Mouse (Mus musculus): ENCODE data around the gene Nr6a1.

The Nr6a1 gene

DNA sequence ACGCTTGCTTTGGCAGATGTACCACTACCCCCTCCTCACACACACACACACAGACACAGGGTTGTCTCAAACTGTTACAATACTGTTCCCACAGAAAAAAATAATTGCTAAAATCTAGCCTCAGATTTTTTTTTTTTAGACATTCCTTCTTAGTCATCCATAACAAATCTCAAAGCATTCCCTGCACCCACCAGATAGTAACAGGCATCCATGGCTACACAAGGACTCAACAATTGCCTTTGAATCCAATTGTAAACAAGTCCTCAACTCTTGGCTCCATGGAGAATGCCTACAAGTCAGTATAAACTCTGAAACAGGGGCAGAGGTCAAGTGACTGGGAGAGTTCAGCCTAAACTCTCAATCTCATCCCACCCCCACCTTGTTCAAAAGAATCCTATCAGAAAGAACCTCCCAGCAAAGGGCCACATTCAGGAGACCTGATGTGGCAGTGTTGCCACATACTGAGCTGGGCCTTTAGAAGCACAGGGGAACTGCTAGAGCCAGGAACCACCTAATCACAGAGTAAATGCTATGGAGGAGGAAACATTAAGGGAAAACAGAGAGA, 52.9 kb downstream of the Nr6a1 start:
- DNase-seq (ENCODE audit: low read depth): peak; percentile 32

DNA sequence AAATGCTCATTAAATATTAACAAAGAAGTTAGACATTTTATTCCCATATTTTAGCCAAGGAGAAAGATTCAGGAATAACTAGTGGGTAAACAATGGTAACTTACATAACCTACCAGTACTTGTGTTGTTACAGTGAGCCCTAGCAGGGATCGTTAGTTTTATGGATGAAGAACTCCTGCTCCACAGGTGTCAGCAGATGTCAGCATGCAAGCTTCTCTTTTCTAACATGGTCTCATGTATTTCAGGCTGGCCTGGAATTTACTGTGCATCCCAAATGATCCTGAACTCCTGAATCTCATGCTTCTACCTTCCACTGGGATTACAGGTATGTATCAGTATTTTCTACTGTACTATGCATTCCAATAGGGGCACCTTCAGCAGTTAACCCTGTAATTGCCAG, 54.8 kb downstream of the Nr6a1 start:
- no peak for DNase-seq (ENCODE audit: low read depth)

DNA sequence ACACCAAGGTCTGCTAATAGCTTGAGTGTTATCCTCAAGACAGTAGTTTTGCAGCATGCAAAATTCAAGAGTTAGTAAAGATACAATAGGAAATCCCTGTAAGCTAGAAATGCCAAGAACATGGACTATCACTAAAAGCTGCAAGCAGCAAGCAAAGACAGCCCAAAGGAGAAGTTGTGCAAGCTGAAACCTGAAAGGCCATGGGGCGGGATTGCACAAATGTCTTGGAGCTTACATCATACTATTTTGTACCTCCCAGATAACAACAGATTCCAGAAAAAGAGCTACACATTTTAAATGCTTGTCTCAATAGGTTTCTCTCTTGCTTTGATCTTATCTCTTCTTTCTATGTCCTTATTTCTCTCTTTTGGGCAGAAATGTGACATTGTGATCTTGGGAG, 60.8 kb downstream of the Nr6a1 start:
- DNase-seq (ENCODE audit: low read depth): peak; percentile 73

DNA sequence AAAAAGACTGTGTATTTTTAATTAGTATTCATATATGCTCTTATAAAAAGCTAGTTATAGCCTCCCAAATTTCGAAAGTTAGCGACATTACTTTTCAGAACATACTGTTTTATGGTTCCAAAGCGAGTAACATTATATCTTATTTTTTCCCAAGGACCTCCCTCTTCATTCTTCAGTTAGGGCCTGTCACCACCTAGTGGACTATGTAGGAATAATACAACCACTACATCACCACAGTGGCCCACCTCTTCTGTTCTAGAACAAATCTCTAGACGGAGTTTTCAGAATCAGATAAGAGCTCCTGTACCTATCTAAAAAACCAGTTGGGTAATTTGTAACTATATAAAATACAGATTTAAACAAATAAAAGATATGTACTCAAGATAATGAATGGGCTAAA, 63.5 kb downstream of the Nr6a1 start:
- peak; percentile 83 for DNase-seq (ENCODE audit: low read depth)

DNA sequence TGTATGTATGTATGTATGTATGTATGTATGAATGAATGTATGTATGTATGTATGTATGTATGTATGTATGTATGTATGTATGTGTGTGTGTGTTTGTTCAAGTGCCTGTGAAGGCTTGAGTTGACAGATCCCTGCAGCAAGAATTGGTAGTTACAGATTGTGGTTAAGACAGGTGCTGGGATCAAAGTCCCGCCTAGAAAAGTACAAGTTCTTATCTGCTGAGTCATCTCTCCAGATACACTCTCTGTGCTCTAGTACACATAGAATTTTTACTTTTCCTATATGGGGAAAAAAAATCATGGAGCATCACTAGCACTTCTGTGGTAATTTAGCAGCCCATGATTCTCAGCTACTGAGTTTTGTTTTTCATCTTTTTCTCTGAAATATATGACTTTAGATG, 75.7 kb downstream of the Nr6a1 start:
- DNase-seq (ENCODE audit: low read depth): no peak

DNA sequence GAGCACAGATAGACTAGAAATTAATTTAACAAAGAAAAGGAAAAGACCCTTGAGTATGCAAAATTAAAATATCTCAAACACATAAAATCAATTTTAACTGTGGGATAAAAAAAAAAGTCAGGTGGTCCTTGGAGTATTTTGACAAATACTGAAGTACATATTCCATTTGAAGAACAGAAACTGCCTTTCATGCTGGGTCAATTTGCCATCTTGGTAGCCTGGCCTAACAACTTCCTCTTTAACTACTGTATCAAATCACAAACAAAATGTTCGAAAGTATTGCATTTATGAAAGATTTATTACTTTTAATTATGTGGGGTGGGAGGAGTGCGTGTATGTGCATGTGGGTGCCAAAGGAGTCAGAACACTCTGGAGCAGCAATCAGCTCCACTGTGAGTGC, 81.2 kb downstream of the Nr6a1 start:
- no peak for DNase-seq (ENCODE audit: low read depth)

DNA sequence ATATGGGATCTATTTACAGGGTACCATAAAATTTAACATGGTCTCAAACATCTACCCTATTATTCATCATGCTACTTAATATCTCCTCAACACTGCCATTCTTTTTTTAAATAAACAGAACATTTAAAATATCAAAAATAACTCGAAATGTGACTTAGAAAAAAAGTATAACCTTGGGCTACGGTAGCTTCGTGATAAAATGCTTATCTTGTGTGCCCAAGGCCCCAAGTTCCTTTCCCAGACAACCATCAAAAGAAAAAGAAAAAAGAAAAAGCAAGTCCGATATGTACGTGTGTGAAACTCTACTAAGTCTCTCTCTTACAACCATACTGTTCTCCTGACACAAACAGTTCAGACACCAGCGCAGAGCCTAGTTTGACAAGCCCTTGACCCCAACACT, 92.0 kb downstream of the Nr6a1 start:
- no peak for DNase-seq (ENCODE audit: low read depth)

DNA sequence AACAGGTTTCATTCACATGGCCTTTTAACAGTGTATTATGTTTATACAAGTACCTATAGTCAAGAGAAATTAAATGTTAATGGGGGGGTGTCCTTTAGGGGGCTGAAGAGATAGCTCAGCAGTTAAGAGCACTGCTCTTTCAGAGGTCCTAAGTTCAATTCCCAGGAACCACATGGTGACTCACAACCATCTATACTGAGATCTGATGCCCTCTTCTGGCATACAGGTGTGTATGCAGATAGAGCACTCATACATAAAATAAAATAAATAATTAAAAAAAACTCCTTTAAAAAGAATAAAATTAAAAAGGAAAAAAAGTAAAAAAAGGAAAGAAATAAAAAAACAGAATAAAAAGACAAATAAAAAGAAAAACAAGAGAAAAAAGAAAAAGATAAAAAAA, 95.5 kb downstream of the Nr6a1 start:
- DNase-seq (ENCODE audit: low read depth): peak; percentile 25

DNA sequence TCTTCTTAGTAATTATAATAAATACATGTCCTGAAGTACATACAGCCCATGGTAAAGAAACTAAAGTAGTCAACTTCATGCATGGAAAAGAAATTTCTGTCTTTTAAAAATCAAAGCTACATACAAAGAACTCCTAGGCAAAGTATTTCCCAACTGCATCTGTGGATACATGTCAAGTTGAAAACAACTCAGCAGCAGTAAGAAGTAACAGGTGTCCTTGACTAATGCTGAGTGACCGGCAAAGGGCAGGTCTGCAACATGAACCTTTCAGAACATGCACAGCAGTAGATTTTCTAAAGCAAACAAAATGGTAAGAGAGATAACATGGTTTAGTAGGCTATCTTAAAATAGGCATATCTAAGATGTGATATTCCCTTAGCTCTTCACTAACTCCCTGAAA, 98.0 kb downstream of the Nr6a1 start:
- DNase-seq (ENCODE audit: low read depth): no peak

DNA sequence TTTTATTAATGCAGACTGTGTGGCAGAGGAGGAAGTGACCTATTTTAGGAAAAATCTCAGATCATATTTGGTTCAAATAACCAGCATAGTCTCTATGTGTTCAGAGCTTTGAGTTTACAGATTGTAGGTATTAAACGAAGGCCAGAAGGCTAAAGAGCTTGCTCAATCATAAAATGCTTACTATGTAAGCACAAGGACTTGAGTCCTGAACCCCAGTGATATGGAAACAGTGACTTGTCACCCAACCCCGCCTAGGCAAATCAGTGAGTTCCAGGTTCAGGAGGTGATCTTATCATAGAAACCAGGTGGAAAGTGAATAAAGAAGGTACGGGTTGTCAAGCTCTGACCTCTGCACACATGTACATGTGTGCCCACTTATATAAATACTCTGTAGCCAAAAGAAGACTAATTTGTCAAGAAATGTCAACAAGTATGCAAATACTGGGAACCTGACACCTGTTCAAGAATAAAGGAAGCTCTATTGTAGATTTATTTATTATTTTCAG, 99.6 kb downstream of the Nr6a1 start:
- no peak for DNase-seq (ENCODE audit: low read depth)

DNA sequence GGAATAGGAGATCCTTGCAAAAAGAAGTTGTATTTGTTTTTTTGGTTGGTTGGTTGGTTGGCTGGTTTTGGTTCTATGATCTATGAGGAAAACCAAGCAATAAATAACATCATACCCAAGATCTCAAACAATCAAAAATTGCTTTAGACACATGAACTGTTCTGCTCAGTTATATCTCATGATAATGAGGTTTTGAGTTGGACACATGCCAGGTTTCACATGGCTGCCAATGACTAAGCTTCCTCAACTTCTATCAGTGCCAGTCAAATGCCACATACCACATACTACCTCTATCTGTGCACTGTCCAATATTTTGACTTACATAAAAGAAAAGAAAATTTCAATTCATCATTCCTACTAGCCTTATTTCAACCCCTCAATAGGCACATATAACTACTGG, 101.3 kb downstream of the Nr6a1 start:
- peak; percentile 65 for DNase-seq (ENCODE audit: low read depth)

DNA sequence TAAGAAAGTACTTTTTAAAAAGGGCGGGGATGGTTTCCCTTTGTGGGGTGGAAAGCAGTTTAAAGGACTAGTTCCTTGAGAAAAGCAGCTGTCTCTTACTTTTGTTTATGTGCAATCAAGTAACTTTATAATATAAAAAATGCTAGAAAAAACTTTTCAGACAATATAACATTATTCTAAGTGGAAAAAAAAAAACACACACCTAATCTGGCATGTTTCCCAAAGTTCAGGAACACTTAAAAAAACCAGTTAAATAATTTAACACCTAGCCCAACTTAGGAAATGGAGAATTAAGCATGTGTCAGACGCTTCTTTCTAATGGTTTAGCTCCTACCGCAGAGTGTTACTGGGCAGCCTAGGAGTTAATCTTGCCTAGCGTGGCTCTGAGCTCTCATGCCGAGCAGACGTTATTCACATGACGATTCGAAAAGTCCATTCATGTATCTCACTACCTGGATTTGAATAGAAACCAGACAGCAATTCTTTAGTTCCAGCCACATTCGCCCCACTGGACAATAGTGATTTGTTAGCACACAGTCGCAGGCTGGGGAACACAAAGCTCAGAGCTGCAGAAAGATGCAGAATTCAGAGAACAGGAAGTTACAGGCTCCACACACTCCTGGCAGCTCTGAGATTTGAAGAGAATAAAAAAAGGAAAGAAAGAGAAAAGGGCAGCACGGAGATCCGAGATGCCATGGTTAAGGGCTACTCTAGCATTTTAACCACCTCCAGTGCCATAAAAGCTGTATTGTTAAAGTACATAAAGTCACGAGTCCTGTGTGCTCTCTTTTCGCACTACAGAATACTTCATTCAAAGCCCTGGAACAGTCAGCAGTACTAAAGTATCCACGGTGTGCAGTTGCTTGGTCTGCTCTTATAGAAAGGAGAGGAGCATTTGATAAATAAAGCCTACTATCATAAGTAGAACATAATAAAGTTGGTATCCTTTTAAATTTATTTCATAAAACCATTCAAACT, 102.4 kb downstream of the Nr6a1 start:
- peak; percentile 48 for DNase-seq (ENCODE audit: low read depth)

DNA sequence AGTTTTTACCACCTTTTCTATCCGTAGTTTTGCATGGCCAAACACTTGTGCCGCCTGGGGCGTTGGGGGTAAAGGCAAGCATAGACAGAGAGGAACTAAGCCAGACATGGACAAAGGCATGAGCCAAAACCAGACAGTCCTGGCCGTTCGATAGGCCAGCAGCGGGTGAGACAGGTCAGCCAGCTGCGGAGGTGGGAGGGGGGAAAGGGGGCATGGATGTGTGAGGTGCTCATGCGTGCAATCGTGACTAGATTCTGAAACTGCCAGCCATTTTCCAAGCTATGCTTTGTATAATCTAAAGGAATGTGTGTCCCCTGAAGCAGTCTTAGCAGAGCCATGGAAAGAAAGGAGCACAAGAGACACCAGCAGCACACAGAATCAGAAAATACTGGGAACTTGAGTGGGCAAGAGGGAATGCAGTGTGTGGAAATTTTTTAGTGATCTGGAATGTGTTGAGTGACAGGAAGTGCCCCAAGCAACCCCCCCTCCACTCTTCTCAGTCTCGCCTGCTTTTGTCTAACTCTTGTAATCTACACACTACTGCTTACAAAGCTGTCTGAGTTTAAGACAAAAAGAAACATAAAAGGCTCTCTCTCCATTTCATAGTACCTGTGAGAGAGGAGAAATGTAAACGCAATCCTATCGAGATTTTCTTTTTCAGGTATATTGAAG, 103.4 kb downstream of the Nr6a1 start:
- peak; percentile 70 for DNase-seq (ENCODE audit: low read depth)

DNA sequence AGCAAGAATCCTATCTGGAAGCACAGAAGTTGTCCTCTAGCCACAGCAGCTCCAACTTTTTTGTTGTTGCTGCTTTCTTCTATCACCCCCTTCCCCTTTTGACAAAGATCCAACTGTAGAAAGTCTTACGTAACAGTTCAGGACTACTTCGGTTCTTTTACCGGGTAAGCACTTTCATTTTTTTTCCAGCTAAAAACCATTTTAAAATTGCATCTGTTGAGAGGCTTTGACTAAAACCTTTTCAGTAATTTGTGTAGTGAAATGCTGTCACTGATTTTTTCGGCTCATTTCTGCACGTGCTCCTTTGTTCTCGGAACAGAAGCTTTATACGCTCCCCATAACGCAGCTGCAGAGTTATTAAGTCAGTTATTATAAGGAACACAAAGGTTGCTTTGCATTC, 104.1 kb downstream of the Nr6a1 start:
- DNase-seq (ENCODE audit: low read depth): peak; percentile 69

DNA sequence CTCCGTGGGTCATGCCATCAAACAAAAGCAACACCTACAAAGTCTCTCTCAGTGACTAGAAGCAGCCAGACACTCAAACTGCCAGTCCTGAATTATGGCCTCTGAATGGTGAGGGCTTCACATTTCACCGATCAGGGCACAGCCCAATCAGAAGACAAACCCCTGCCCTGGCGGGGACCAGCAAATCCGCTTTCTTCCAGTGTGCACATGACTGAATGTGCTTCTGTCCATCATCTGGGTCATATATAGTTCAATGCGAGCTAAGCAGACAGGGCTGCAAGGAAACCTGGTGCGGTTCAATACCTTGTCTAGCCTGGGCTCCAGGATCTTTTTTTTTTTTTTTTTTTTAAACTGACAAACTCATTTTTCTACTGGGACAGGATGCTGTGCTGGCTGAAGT, 104.5 kb downstream of the Nr6a1 start:
- DNase-seq (ENCODE audit: low read depth): peak; percentile 76

DNA sequence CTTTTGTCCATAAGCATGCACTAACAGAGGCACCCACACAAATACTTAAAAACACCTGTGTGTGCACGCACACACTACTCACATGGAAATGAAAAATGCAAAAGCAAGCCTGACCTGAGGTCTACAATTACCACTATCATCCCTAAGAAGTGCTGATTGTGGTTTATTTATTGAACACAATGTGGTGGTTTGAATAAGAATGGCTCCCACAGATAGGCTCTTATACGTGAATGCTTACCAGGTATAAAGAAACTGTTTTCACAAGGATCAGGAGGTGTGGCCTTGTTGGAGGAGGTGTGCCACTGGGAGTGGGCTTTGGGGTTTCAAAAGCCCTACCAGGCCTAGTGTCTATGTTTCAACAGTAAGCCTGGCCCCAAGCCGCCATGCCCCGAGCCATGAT, 110.0 kb downstream of the Nr6a1 start:
- DNase-seq (ENCODE audit: low read depth): no peak

DNA sequence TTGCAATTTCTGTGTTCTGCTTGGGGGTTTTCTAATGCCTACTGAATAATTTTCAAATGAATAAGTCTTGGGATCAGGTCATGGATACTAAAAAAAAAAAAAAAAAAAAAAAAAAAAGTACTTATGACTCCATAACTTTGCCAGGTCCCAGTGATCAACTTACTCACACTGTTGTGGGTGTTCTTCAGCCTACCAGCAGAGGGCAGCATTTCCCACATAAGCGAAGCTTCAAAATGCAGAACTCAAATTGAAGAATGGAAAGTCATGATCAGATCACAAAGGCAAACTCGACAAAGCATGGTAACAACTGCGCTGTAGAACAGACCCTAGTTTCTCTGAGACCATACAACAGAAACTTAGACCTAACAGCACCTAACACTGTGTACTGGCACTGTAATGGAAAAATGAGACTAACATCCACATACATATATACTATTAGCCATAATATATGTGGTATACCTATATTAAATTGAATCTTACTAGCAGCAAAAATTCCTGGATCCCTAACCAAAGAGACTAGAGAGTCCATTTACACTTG, 130.3 kb downstream of the Nr6a1 start:
- DNase-seq (ENCODE audit: low read depth): peak; percentile 88

DNA sequence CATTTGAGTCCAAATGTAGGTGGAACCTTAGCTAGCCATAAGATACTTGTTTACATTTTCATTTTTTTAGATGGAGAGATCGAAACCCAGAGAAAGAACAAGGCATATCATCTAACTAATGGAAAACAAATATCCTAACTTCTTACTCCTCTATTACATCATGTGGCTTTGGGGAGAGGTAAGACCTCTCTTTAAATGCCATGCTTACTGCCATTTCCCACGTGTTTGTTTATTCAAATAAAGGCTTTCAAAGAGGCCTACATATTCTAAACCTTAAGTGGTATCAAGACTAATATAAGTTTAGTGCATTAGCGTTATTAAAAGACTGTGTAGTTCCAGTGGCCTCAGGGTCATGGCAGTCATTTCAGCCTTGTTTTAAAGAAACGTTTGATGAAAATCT, 140.2 kb downstream of the Nr6a1 start:
- DNase-seq (ENCODE audit: low read depth): no peak

DNA sequence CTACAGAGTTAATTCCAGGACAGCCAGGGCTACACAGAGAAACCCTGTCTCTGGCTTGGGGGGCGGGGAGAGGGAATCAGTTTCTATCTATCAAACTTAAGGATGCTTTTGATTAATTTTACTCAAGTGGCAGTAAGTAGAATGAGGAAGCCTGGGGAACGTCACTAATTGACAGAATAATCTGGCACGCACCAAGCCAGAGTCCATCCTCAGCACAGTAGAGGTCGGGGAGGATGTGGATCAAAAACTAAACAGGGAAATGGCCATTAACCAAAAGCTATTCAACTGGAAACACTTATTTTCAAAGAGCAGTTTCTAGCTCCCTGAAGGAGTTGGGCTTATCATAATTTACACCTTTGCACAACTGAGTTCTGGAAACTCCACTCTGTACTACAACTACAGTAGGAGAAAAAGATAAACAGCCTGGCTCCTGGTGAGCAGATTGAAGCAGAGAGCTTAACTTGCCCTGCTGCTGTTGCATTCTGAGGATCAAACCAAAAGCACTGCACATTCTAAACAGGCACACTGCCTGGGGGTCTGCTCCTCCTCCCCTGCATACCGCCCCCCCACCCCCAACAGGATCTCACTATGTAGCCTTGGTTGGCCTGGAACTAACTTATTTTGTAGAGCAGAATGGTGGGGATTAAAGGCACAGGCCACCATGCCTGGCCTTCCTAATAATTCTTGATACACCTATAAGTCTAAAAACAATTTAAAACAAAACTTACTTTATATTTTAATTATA, 141.1 kb downstream of the Nr6a1 start:
- DNase-seq (ENCODE audit: low read depth): no peak

DNA sequence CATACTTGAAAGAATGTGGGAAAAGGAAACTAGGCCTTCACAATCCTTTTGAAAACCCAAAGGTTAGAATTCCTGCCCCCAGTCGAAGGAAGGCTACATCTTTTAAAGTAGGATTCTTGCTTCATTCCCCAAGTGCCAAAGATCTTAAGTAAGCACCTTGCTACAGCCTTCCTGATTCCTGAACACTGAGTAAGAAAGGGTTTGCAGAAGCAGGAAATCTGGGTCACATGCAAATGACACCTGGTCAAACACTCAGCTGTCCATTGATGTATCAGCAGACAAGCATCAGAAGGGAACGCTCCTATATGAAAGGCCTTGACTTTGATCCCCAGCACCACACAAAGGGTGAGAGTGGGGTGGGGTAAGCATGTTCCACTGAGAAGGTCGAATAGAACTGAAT, 142.4 kb downstream of the Nr6a1 start:
- DNase-seq (ENCODE audit: low read depth): no peak

DNA sequence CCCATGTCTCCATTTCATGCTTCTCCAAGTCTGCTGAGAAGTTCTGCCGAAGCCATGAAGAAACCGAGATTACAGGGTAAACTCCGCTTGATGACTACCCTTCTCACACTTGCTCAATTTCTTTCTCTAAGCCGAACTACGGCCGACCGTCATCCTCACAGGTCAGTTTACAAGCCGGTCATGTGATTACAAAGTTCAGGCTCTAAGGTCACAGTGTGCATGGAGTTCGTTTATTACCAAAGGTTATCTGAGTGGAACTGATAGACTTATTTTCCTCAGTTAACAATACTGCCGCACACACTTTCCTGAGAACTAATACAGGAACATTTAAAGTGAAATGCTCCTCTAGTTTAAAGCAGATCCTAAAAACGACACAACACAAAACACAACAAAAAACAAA, 143.1 kb downstream of the Nr6a1 start:
- DNase-seq (ENCODE audit: low read depth): no peak

DNA sequence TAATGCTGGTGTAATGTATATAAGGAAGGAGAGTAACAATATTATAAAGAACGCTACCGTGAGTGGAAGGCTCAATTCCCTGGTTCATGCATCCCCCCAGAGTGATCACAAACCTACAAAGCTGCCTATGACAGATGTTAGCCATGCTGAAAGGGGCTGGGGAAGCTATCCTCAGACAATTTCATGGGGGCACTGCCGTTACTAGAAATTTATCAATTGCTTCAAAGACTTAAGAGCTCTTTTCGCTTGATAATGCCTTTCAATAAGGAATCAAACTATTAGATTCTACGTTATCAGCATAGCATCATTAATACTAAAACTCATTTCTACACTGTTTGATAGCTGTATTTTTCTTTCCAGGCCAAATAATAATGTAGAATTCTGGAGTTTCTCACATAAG, 144.1 kb downstream of the Nr6a1 start:
- DNase-seq (ENCODE audit: low read depth): no peak

Measured in NIH3T3 (cell line).